Mouse (Mus musculus): ENCODE measurements around the gene Adamtsl1. TPM values are rescaled to one million over a fixed set of nuclear protein-coding genes. Genes with fewer than 3 reads are reported as not detected.

Adamtsl1 gene
- polyA plus RNA-seq, 1 experiment from 2014 or later = 16.9 TPM

DNA sequence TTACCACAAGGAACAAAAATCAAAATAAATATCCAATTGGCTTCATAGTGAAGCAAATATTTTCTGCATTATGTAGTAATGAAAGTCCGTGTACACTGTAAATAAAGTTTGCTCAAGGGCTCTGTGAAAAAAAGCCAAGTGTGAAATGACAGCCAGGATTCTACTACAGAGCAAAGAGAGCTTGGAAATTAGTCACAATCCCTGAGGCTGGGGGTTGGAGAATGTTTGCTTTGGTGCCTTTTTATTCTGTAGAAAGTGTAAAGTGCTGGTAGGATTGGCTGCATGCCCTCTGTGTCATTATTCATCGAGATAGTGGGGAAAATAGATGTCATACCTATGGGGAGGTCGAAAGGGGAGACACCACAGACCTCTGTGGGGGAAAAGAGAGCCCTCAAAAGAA lies 516.2 kb downstream of the Adamtsl1 start:
- H3K4me1 ChIP-seq (replicated peaks) = 0 out of 2 replicates have a peak, but pooled peaks cover 11% of the 10 kb centered on the region
- WGBS = 67% methylated on average over 3 of the region's 3 CpGs
- H3K9ac ChIP-seq = no peak overlapping the region

DNA sequence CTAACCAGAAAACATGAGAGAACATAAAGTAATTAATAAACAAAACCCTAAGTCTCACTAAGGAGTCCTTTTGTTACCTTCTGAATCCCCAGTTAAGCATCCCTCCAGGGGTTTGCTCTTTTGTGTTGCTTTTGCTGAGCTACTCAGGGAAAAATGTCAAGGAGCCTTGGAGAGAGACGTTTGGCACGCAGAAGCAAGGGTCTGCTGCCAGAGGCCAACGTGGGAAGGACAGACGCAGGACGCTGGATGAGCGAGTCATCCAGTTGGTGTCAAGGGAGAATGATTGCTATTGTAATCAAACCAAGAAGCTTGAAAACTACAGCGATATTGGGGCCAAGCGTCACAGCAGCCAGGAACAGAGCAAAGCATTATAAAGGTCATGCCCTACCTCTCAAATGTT lies 517.1 kb downstream of the Adamtsl1 start:
- Histone ChIP-seq H3K4me1 (replicated peaks) (0 out of 2 replicates have a peak, but pooled peaks cover 11% of the 10 kb centered on the region), H3K36me3 (no peaks in the 10 kb centered on the region), H3K9ac (no peak overlapping the region), H3K27me3 (no peaks in the 10 kb centered on the region), H3K27ac (replicated peaks) (no peak overlapping the region), H3K9me3 (no peaks in the 10 kb centered on the region), H3K4me3 (no peak overlapping the region), H3K4me2 (no peak overlapping the region)
- WGBS = 11% methylated on average over 8 of the region's 8 CpGs
- ATAC-seq (ENCODE audit: low read depth) = no peak

More for the DNA sequence above, 516.2 kb downstream of the Adamtsl1 start:
- no peak for ATAC-seq (ENCODE audit: low read depth)
- Histone ChIP-seq H3K4me3 (no peak overlapping the region), H3K27ac (replicated peaks) (no peak overlapping the region), H3K9me3 (no peaks in the 10 kb centered on the region), H3K36me3 (no peaks in the 10 kb centered on the region), H3K4me2 (no peak overlapping the region), H3K27me3 (no peaks in the 10 kb centered on the region)

DNA sequence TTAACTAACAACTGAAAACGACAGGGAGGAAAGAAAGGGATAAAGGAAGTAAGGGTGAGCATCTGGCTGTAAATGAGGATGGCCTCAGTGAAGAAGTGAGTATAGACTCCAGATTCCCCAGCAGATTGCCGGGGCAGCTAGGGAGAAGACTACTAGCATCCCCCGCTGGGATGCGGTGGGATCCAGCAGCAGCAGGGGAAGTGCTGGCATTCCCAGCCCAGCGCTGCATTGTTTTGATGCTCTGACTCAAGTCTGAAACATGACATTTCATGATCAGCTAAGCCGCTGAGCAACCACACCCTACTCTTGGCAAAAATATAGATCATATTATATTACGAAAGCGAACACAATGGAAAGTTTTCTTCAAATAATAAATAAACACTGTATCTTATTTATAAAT lies 526.9 kb downstream of the Adamtsl1 start:
- Histone ChIP-seq H3K9me3 (no peaks in the 10 kb centered on the region), H3K4me1 (replicated peaks) (peaks cover 14% of the 10 kb centered on the region), H3K27me3 (no peaks in the 10 kb centered on the region), H3K36me3 (no peaks in the 10 kb centered on the region), H3K27ac (replicated peaks) (no peak overlapping the region), H3K4me3 (no peak overlapping the region), H3K9ac (no peak overlapping the region), H3K4me2 (no peak overlapping the region)
- no peak for ATAC-seq (ENCODE audit: low read depth)
- 39% methylated on average over 8 of the region's 8 CpGs for WGBS

DNA sequence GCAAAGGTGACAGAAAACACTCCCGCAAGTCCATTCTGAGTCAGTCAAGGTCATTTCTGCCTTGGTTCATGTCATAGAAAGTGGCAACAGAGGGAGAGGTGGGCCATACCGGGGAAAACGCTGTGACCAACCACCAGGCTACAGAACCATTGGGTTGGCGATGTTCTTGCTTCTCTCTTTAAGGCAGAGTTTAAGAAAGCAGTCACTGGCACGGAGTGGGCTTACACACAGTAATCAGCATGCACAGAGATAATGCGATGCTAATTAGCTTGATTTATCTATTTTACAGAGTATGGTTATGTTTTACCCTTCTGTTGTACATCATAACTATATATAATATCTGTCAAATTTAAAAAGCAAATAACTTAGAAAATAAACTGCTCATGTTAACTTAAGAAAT lies 531.5 kb downstream of the Adamtsl1 start:
- Histone ChIP-seq H3K27ac (replicated peaks) (no peak overlapping the region), H3K27me3 (no peaks in the 10 kb centered on the region), H3K4me3 (no peak overlapping the region), H3K9ac (no peak overlapping the region), H3K9me3 (no peaks in the 10 kb centered on the region), H3K36me3 (no peaks in the 10 kb centered on the region), H3K4me1 (replicated peaks) (peaks cover 16% of the 10 kb centered on the region), H3K4me2 (no peak overlapping the region)
- no peak for ATAC-seq (ENCODE audit: low read depth)
- WGBS = 80% methylated on average over 6 of the region's 6 CpGs

DNA sequence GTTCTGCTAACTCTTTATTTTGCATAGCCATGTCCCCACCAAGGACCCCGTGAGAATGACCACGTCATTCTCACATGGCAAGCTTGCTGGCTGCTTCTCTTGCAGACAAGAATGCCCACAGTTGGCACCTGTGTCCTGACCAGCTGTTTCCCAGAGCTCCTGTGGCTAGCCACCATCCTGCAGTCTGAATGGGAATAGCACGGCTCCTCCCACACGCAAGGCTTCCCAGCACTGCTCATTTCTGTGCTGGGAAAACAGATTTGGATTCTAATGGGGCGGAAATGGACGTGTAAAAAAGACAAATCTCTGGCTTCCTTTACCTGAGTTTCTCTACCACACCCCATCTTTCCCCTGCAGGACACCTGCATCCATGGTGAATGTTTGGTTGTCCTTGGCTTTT lies 531.9 kb downstream of the Adamtsl1 start:
- no peak overlapping the region for H3K9ac ChIP-seq
- peak; percentile 61; the same call in 1 of the 2 replicates for ATAC-seq (ENCODE audit: low read depth)
- H3K9me3 ChIP-seq = no peaks in the 10 kb centered on the region
- no peaks in the 10 kb centered on the region for H3K36me3 ChIP-seq
- WGBS = 42% methylated on average over 6 of the region's 6 CpGs
- no peak overlapping the region for H3K27ac ChIP-seq (replicated peaks)
- no peak overlapping the region for H3K4me3 ChIP-seq
- no peaks in the 10 kb centered on the region for H3K27me3 ChIP-seq
- no peak overlapping the region for H3K4me2 ChIP-seq
- peaks cover 14% of the 10 kb centered on the region for H3K4me1 ChIP-seq (replicated peaks)

DNA sequence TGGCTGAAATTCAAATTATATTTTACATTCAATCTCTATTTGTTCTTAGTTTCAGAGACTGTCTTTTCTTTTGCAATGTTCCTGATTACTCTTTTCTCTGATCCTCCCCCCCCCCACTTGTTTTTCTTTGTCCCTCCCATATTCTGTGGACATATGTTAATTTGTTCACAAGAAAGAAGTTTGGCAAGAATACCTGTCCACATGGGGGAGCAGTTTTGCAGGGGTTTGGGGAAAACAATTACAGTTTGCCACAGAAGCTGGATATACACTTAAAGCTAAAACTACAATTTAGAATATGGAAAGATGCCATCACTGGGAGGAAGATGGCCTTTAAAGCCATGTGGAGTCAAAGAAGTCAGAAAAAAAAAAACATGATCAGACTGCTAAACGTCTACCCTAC lies 532.9 kb downstream of the Adamtsl1 start:
- no peaks in the 10 kb centered on the region for H3K9me3 ChIP-seq
- no peaks in the 10 kb centered on the region for H3K27me3 ChIP-seq
- peaks cover 9% of the 10 kb centered on the region for H3K4me1 ChIP-seq (replicated peaks)
- no peaks in the 10 kb centered on the region for H3K36me3 ChIP-seq
- H3K4me2 ChIP-seq = no peak overlapping the region
- H3K27ac ChIP-seq (replicated peaks) = no peak overlapping the region
- WGBS = 76% methylated on average over 1 of the region's 1 CpGs
- no peak overlapping the region for H3K9ac ChIP-seq
- no peak overlapping the region for H3K4me3 ChIP-seq
- no peak for ATAC-seq (ENCODE audit: low read depth)

DNA sequence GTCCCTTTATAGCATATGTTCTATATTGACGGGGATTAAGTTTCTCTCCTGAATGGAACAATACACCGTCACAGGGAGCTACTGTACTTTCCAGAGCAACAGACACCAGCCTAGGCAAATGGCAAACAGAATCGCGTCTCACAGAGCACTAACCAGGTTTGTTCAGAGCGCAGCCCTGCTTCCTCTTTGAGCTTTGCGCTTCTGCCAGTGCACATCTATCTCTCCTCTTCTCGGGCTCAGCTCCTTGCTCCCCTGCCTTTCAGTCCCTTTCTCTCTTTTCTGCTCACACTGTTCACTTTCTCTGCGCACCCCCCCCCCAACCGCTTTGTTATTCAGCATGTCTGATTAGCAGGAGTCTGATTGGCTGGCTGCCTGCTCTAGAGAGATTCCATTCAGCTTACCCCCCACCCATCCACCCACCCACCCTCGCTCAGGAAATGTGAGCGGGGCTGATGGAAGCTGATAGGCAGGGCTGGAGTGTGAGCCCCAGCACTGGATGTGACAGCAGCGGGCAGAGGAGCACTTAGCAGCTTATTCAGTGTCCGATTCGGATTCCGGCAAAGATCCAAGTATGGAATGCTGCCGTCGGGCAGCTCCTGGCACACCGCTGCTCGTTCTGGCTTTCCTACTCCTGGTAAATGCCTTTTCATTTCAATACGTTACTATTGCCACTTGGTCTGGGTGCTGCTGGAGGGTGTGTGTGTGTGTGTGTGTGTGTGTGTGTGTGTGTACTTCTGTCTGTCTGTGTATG lies 539.7 kb downstream of the Adamtsl1 start:
- Histone ChIP-seq H3K36me3 (no peaks in the 10 kb centered on the region), H3K4me3 (peak overlapping the region; percentile 50), H3K4me1 (replicated peaks) (peaks cover 25% of the 10 kb centered on the region), H3K9me3 (no peaks in the 10 kb centered on the region), H3K4me2 (peak overlapping the region; percentile 63), H3K27ac (replicated peaks) (peak overlapping the region; percentile 83), H3K9ac (peak overlapping the region; percentile 72), H3K27me3 (no peaks in the 10 kb centered on the region)
- 0% methylated on average over 20 of the region's 20 CpGs for WGBS
- peak; percentile 99 for ATAC-seq (ENCODE audit: low read depth)

DNA sequence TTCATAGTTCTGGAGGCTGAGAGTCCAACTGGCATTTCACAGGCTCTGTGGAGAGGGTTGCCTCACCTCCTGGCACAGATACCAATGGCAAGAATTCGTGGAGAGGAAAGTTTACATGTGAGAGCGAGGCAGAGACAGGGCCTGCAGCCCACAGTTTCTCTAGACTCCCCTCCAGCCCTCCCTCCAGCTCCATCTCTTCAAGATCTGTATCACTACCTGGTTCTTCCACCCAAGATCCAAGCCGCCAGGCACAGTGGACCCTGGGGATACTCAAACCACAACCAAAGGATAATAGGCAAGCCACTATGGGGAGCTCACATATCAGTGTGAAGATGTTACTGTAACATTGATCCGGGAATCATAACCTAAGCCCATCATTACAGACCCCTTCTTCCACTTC lies 546.6 kb downstream of the Adamtsl1 start:
- Histone ChIP-seq H3K9me3 (no peaks in the 10 kb centered on the region), H3K4me1 (replicated peaks) (0 out of 2 replicates have a peak, but pooled peaks cover 11% of the 10 kb centered on the region), H3K4me2 (no peak overlapping the region), H3K4me3 (no peak overlapping the region), H3K27me3 (no peaks in the 10 kb centered on the region), H3K36me3 (no peaks in the 10 kb centered on the region), H3K9ac (no peak overlapping the region), H3K27ac (replicated peaks) (no peak overlapping the region)
- ATAC-seq (ENCODE audit: low read depth) = no peak
- 82% methylated on average over 4 of the region's 4 CpGs for WGBS

DNA sequence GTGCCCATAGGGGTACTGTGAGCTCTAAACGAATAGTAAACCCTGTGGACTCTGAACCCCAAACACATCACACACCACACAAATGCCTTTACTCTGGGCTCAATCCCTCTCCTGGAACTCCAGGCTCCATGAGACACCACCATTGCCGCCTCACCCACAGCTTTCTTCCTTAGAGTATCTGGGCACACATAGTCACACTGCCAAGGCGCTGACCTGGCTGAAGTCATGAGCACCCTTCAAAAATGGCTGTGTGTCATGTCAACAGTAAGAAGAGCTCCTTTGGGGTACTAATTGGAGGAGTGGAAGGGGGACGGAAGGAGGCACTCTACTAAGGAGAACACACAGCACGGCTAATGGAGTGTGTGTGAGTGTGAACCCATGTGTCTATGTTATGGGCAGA lies 554.4 kb downstream of the Adamtsl1 start:
- H3K4me1 ChIP-seq (replicated peaks) = peaks cover 42% of the 10 kb centered on the region
- peak overlapping the region; percentile 86 for H3K27ac ChIP-seq (replicated peaks)
- 83% methylated on average over 5 of the region's 5 CpGs for WGBS

DNA sequence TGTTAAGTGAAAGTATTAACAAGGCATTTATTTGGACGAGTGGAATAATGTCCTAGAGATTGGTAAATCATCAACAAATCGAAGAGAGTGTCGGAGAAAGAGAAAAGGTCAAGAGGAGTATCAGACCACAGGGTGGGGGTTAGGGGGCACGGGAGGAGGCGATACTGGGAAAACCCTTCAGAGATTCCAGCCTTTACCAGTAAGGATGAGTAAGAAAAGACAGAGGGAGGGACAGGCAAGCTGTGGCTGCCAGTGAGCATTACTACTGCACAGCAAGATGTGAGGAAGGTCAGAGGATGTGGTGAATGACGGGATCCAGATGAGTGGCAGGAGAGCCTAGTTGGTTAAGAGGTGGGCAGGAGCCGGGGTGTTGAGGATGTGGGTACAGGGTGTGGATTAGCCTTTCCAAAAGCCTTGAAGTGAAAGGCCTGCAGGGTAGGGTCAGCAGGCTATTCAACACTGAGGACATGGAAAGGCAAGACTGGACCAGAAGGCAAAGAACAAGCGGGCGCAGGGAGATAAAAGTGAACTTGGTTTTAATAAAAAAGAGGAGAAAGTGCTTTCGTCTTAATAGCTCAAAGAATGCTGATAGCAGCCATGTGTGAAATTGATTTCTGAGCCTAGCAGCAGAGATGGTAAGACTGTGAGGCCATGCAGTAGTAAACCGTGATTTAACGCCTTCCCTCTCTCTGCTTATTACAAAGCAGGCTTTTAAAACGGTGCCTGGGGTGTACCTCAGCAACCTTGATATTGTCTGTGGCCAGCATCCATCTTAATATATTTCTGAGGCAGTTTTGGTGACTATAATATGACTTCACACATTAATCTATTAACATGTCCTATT lies 555.1 kb downstream of the Adamtsl1 start:
- H3K27me3 ChIP-seq = no peaks in the 10 kb centered on the region
- peak overlapping the region; percentile 86 for H3K27ac ChIP-seq (replicated peaks)
- H3K4me3 ChIP-seq = no peak overlapping the region
- H3K4me1 ChIP-seq (replicated peaks) = peaks cover 42% of the 10 kb centered on the region
- H3K9ac ChIP-seq = no peak overlapping the region
- no peaks in the 10 kb centered on the region for H3K36me3 ChIP-seq
- peak; percentile 96 for ATAC-seq (ENCODE audit: low read depth)
- WGBS = 29% methylated on average over 13 of the region's 13 CpGs
- H3K9me3 ChIP-seq = no peaks in the 10 kb centered on the region
- H3K4me2 ChIP-seq = peak overlapping the region; percentile 16

More for the DNA sequence above, 554.4 kb downstream of the Adamtsl1 start:
- H3K4me3 ChIP-seq = no peak overlapping the region
- no peak for ATAC-seq (ENCODE audit: low read depth)
- H3K9ac ChIP-seq = no peak overlapping the region
- H3K36me3 ChIP-seq = no peaks in the 10 kb centered on the region
- no peak overlapping the region for H3K4me2 ChIP-seq
- no peaks in the 10 kb centered on the region for H3K27me3 ChIP-seq
- no peaks in the 10 kb centered on the region for H3K9me3 ChIP-seq

DNA sequence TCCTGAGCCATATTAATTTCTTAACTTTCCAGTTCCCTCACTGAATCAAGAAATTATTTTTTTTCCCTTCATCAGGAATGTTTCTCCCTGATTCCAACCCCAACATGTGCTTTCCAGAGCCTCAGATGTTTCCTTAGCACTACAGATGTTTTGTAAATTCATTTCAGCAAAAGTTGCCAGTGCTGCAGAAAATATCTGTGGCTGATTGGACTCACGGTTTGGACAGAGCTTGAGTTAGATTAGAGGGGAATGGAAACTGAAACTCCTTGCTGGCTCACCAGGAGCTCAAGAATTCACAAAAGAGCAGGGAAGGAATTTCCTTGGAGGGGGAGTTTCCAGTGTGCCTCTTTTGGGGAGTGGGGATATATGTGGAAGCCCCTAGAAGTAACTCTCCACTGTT lies 560.9 kb downstream of the Adamtsl1 start:
- whole genome bisulfite sequencing = 46% methylated on average over 1 of the region's 1 CpGs
- ATAC-seq (ENCODE audit: low read depth) = no peak
- peaks cover 23% of the 10 kb centered on the region for H3K4me1 ChIP-seq (replicated peaks)

DNA sequence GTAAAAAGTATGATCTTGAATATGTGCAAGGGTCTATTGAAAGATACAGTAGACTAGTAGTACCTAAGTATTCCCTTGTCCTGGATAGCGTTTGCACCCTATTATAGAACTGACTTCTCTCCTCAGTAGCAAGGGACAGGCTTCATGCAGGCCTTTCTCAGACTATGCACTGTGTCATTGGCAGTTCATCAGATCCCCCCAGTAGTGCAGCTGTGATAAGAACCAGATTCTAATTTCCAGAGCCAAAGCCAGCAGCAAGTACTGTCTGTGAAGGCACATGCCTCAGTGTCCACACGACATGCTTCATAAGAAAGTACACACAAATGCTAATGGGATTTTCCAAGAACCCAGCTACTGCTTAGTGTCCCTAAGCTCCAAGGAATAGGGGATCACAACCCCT lies 563.4 kb downstream of the Adamtsl1 start:
- no peaks in the 10 kb centered on the region for H3K36me3 ChIP-seq
- 99% methylated on average over 2 of the region's 2 CpGs for WGBS
- 0 out of 2 replicates have a peak, but pooled peaks cover 6% of the 10 kb centered on the region for H3K4me1 ChIP-seq (replicated peaks)
- no peak overlapping the region for H3K4me3 ChIP-seq
- no peaks in the 10 kb centered on the region for H3K27me3 ChIP-seq
- no peak for ATAC-seq (ENCODE audit: low read depth)
- H3K27ac ChIP-seq (replicated peaks) = no peak overlapping the region
- H3K9me3 ChIP-seq = no peaks in the 10 kb centered on the region
- no peak overlapping the region for H3K9ac ChIP-seq
- no peak overlapping the region for H3K4me2 ChIP-seq

More for the DNA sequence above, 560.9 kb downstream of the Adamtsl1 start:
- Histone ChIP-seq H3K27me3 (no peaks in the 10 kb centered on the region), H3K4me2 (no peak overlapping the region), H3K9me3 (no peaks in the 10 kb centered on the region), H3K9ac (no peak overlapping the region), H3K36me3 (no peaks in the 10 kb centered on the region), H3K4me3 (no peak overlapping the region), H3K27ac (replicated peaks) (no peak overlapping the region)

All from neural tube, embryonic 13.5 days (tissue).